Mouse (Mus musculus) kidney, adult 2 months (tissue): ENCODE measurements around the gene Ppil4. TPM values are rescaled to one million over a fixed set of nuclear protein-coding genes. Genes with fewer than 3 reads are reported as not detected.

ENCODE experiments used
- DNase-seq: peaks from one replicate; pipeline ENCODE4 v3.0.0; 2021
- H3K27ac ChIP-seq: fragments of 200-500 bp; 2 replicates; pipeline ENCODE4 v1.5.1; 2012; ENCODE audit warnings: low read depth, low read length, control low read depth, inconsistent platforms; ENCODE audit not compliant: insufficient read depth
- H3K27me3 ChIP-seq: fragments of 200-500 bp; replicated peaks from 2 replicates; pipeline ENCODE4 v1.6.1; 2012; ENCODE audit warnings: mild to moderate bottlenecking, moderate library complexity, low read length, inconsistent platforms; ENCODE audit not compliant: control insufficient read depth, insufficient read depth
- H3K36me3 ChIP-seq: fragments of 200-500 bp; 2 replicates; pipeline ENCODE4 v1.6.1; 2012; ENCODE audit warnings: mild to moderate bottlenecking, moderate library complexity, low read length, inconsistent platforms; ENCODE audit not compliant: control insufficient read depth, insufficient read depth
- H3K4me1 ChIP-seq: fragments of 200-500 bp; 2 replicates; pipeline ENCODE4 v1.6.1; 2011; ENCODE audit warnings: low read length; ENCODE audit not compliant: control insufficient read depth, insufficient read depth
- H3K4me3 ChIP-seq: fragments of 200-500 bp; 2 replicates; pipeline ENCODE4 v1.5.1; 2011; ENCODE audit warnings: mild to moderate bottlenecking, low read depth, low read length, control low read depth; ENCODE audit not compliant: insufficient read depth
- CTCF ChIP-seq: fragments of 200-500 bp; conservative IDR thresholded peaks from 2 replicates; pipeline ENCODE4 v1.5.1; 2011; ENCODE audit warnings: low read depth, mild to moderate bottlenecking, control low read depth, low read length, moderate library complexity, mixed read lengths; ENCODE audit not compliant: insufficient read depth, insufficient read length
- POLR2A ChIP-seq: fragments of 200-500 bp; IDR thresholded peaks from one replicate; pipeline ENCODE4 v1.6.1; 2011; ENCODE audit warnings: low read depth, low read length, control low read depth
- WGBS: fragments of 180-500 bp; shearing (Covaris S2); methylation state at CpG from one replicate; pipeline ENCODE4 v1.1.7; 2018; 5-methylcytosine and 5-hydroxymethylcytosine counted together
- polyA plus RNA-seq: library from polyadenylated mRNA; depleted of rRNA; stranded (reverse); fragments of >200 nt; gene quantifications from 2 replicates; pipeline ENCODE4 v1.2.3, GENCODE M21; 2012

The Ppil4 gene
- polyA plus RNA-seq, 1 experiment: 6.2 TPM

DNA sequence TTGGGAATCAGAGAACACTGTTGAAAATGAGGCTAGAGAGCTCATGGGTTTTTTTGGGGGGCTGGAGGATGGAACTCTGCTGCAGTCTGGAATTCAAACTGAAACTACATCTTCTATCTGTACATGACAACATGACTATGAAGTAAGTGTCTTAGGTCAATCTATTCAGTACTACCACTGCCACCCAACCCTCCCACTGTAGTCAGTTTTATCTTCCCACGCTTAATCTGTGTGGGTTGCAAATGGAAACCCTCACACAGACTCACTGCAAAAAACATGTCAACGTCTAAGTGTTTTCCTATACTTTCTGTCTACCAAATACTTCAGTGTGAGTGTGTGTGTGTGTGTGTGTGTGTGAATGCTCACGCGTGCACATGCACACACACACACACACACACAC lies 50.5 kb downstream of the Ppil4 start:
- Histone ChIP-seq H3K4me1 (peaks cover 4% of the 10 kb centered on the region; the same call in 1 of the 2 replicates), H3K36me3 (no peaks in the 10 kb centered on the region), H3K27me3 (no peaks in the 10 kb centered on the region), H3K4me3 (no peak overlapping the region), H3K27ac (no peak overlapping the region)
- no peak for DNase-seq
- TF ChIP-seq CTCF (no peak), POLR2A (no peak)
- 91% methylated on average over 4 of the region's 4 CpGs for WGBS

DNA sequence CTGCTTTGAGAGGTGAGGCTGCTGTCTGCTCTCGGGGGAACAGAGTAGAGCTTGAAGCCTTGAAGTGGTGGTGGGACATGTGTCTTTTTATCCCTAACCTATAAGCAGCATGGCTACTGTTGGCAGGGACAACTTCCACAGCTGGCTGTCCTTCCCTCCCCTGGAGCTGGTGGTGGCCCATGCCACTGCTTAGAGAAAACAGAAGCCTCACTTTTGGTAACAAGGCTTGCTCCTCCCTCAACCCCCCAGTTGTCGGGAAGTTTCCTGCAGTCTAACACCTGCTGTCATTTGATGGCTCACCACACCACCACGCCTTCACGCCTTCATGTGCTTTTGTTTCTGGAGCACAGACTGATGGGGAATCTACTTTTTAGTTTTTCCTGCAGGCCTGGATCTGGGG lies 51.5 kb downstream of the Ppil4 start:
- no peak for DNase-seq
- Histone ChIP-seq H3K4me1 (peaks cover 4% of the 10 kb centered on the region; the same call in 1 of the 2 replicates), H3K36me3 (no peaks in the 10 kb centered on the region), H3K27me3 (no peaks in the 10 kb centered on the region), H3K4me3 (no peak overlapping the region), H3K27ac (no peak overlapping the region)
- no peak for TF ChIP-seq CTCF
- WGBS: 83% methylated on average over 4 of the region's 4 CpGs

GRCm38 (mm10) chr10:7845136-7845535 lies 52.4 kb downstream of the Ppil4 start:
- peaks cover 4% of the 10 kb centered on the region; the same call in 1 of the 2 replicates for H3K4me1 ChIP-seq
- TF ChIP-seq POLR2A: no peak
- TF ChIP-seq CTCF: no peak
- H3K4me3 ChIP-seq: no peak overlapping the region
- no peak overlapping the region for H3K27ac ChIP-seq
- DNase-seq: no peak
- no peaks in the 10 kb centered on the region for H3K36me3 ChIP-seq
- no peaks in the 10 kb centered on the region for H3K27me3 ChIP-seq
- 79% methylated on average over 8 of the region's 8 CpGs for WGBS

DNA sequence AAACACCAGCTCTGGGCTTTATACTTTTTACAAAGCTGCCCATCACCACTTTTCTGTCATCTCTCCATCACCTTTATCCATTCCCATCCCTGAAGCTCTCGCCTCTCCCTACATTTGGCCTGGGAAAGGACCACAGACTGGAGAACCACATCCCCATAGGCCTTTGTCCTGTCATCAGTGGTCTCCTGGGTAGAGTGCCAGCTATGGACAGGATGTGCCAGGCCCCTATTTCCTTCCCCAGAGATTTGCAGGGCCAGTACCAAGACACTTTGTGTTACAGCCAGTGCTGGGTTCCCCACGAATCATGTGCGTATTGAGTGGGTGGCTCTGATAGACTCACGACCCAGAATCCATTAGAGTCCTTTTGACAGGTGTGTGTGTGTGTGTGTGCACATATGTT lies 53.3 kb downstream of the Ppil4 start:
- no peak overlapping the region for H3K4me3 ChIP-seq
- peaks cover 4% of the 10 kb centered on the region; the same call in 1 of the 2 replicates for H3K4me1 ChIP-seq
- H3K27me3 ChIP-seq: no peaks in the 10 kb centered on the region
- TF ChIP-seq CTCF: no peak
- no peak for TF ChIP-seq POLR2A
- DNase-seq: no peak
- WGBS: 86% methylated on average over 4 of the region's 4 CpGs
- no peak overlapping the region for H3K27ac ChIP-seq
- H3K36me3 ChIP-seq: no peaks in the 10 kb centered on the region

GRCm38 (mm10) chr10:7847166-7847605 lies 54.5 kb downstream of the Ppil4 start:
- H3K4me1 ChIP-seq: no peaks in the 10 kb centered on the region
- no peaks in the 10 kb centered on the region for H3K27me3 ChIP-seq
- TF ChIP-seq POLR2A (no peak), CTCF (no peak)
- DNase-seq: no peak
- H3K36me3 ChIP-seq: no peaks in the 10 kb centered on the region
- no peak overlapping the region for H3K27ac ChIP-seq
- no peak overlapping the region for H3K4me3 ChIP-seq
- 81% methylated on average over 2 of the region's 2 CpGs for WGBS

DNA sequence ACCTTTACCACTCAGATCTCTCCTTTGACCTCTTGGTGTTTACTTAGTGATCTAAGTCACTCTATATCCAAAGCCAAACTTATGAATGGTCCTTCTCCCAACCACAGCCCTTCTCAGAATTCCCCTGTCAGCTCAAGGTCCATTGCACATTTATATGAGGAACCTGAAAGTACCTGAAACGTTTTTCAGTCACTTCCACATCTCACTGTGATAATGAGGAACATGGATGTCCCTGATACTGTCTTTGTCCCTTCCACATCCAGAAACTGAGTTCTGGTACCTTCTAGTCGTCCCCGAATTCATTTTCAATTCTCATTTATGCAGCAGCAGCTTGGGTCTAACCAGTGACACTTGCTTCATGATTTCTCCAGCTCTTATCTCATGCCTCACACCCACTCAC lies 59.2 kb downstream of the Ppil4 start:
- Histone ChIP-seq H3K27me3 (no peaks in the 10 kb centered on the region), H3K4me1 (no peaks in the 10 kb centered on the region), H3K27ac (no peak overlapping the region), H3K4me3 (no peak overlapping the region), H3K36me3 (no peaks in the 10 kb centered on the region)
- no peak for TF ChIP-seq CTCF
- TF ChIP-seq POLR2A: no peak
- 72% methylated on average over 3 of the region's 3 CpGs for WGBS
- DNase-seq: no peak

DNA sequence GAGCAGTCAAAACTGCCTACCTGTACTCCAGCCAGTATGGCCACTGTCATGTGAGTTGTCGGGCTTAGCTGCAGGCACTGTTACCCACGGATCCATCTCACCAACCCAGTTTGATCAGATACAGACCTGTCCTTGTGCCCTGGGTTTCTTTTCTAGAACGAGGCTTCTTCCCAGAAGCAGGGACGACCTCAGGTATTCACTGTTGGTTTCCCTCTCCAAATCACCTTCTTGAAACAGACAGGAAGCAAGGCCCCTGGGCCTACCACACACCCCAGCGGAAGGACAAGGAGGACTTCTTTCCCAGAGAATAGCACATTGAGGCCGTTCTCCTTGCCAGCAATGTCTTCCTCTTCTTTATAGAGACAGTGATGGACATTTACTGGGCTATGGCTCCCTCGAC lies 67.8 kb downstream of the Ppil4 start:
- H3K36me3 ChIP-seq: no peaks in the 10 kb centered on the region
- no peak for TF ChIP-seq CTCF
- no peak for TF ChIP-seq POLR2A
- 85% methylated on average over 7 of the region's 7 CpGs for WGBS
- H3K27me3 ChIP-seq: no peaks in the 10 kb centered on the region
- H3K4me1 ChIP-seq: no peaks in the 10 kb centered on the region
- DNase-seq: no peak
- H3K27ac ChIP-seq: no peak overlapping the region
- no peak overlapping the region for H3K4me3 ChIP-seq
